ENCODE assay signal across 8 mouse cellular contexts in the genomic region with DNA sequence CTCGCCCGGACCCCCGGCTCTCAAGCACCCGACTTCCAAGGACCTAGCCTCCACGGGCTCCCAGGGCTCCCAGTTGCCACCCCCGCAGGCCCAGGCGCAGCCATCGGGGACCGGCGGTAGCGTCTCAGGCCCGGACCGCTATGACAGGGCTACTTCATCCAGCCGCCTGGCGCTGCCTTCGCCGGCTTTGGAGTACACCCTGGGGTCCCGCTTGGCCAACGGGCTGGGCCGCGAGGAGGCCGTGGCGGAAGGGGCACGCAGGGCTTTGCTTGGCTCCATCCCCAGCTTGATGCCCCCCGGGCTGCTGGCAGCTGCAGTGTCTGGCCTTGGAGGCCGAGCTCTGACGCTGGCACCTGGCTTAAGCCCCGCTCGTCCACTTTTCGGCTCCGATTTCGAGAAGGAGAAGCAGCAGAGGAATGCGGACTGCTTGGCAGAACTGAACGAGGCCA. TPM values are rescaled to one million over a fixed set of nuclear protein-coding genes. Genes with fewer than 3 reads are reported as not detected.
DNase-seq lines count a peak whose midpoint lies in the region; ATAC-seq and TF ChIP-seq lines count a peak whose summit lies in the region.

No protein-coding gene starts in this region.

- no peaks in the 10 kb centered on the region for H3K27me3 ChIP-seq in kidney, embryonic 16.5 days (ENCODE audit: insufficient read depth, low read length)
- H3K27me3 ChIP-seq in MEL (ENCODE audit: control insufficient read depth in 1 of 2, insufficient read depth in 2 of 2, low read length in 2 of 2): no peaks in the 10 kb centered on the region
- H3K27me3 ChIP-seq in hindbrain, embryonic 10.5 days (ENCODE audit: insufficient read depth, poor library complexity, severe bottlenecking): no peaks in the 10 kb centered on the region
- no peaks in the 10 kb centered on the region for H3K27me3 ChIP-seq in midbrain, embryonic 10.5 days (ENCODE audit: low read depth, poor library complexity, severe bottlenecking)

- peak overlapping the region; percentile 95 for H3K9ac ChIP-seq in kidney, embryonic 16.5 days (replicated peaks; ENCODE audit: low read length)
- H3K9ac ChIP-seq in MEL (ENCODE audit: control insufficient read depth, low read depth, low read length, poor library complexity, severe bottlenecking): peak overlapping the region; percentile 93

- no peaks in the 10 kb centered on the region for H3K9me3 ChIP-seq in kidney, embryonic 16.5 days (ENCODE audit: low read length)
- H3K9me3 ChIP-seq in MEL (replicated peaks; ENCODE audit: insufficient read depth, low read length): no peaks in the 10 kb centered on the region
- no peaks in the 10 kb centered on the region for H3K9me3 ChIP-seq in hindbrain, embryonic 10.5 days
- no peaks in the 10 kb centered on the region for H3K9me3 ChIP-seq in midbrain, embryonic 10.5 days (replicated peaks)

- no peak for TF ChIP-seq POLR2A in MEL (IDR thresholded peaks at IDR 0.05; ENCODE audit: control insufficient read depth in 1 of 2, insufficient read depth in 1 of 2, low read depth in 1 of 2, low read length in 2 of 2, poor library complexity in 1 of 2)
- no peak for TF ChIP-seq POLR2A in cortical plate, adult 2 months (IDR thresholded peaks at IDR 0.05; ENCODE audit: extremely low read depth, insufficient read depth, low read length)

- 6% methylated on average over 34 of the region's 34 CpGs for WGBS in kidney, embryonic 16.5 days
- 10% methylated on average over 34 of the region's 34 CpGs for WGBS in hindbrain, embryonic 10.5 days
- WGBS in midbrain, embryonic 10.5 days: 10% methylated on average over 34 of the region's 34 CpGs

- no peak for TF ChIP-seq CTCF in MEL (IDR thresholded peaks at IDR 0.05 in 2 of 3, conservative IDR thresholded peaks at IDR 0.05 in 1 of 3; ENCODE audit: control insufficient read depth in 1 of 3, insufficient read depth in 1 of 3, low read depth in 2 of 3, low read length in 3 of 3, poor library complexity in 1 of 3, severe bottlenecking in 1 of 3)
- TF ChIP-seq CTCF in cortical plate, adult 2 months (IDR thresholded peaks at IDR 0.05; ENCODE audit: extremely low read depth, insufficient read depth, low read length): no peak

- no peak for TF ChIP-seq RAD21 in MEL (IDR thresholded peaks at IDR 0.05; ENCODE audit: low read depth, low read length)

- peaks cover 30% of the 10 kb centered on the region for H3K79me2 ChIP-seq in MEL (ENCODE audit: control insufficient read depth, insufficient read depth, low read length, poor library complexity)

- 0 out of 2 replicates have a peak, but pooled peaks have one; percentile 3 for ATAC-seq in kidney, embryonic 16.5 days (ENCODE audit: low FRiP score, low TSS enrichment)
- ATAC-seq in inflammation-experienced regulatory T-cells, adult 6 months: no peak
- ATAC-seq in activated CD4-positive, CD25-positive, alpha-beta regulatory T cell, adult 4 months: no peak

- peak overlapping the region; percentile 97 for H3K27ac ChIP-seq in kidney, embryonic 16.5 days (ENCODE audit: low read length)
- H3K27ac ChIP-seq in MEL (ENCODE audit: control insufficient read depth, low read depth, low read length): peak overlapping the region; percentile 62
- H3K27ac ChIP-seq in cortical plate, adult 2 months (ENCODE audit: insufficient read depth, low read length): no peak overlapping the region
- peak overlapping the region; percentile 96 for H3K27ac ChIP-seq in hindbrain, embryonic 10.5 days
- H3K27ac ChIP-seq in midbrain, embryonic 10.5 days (replicated peaks): peak overlapping the region; percentile 96

- peaks cover 57% of the 10 kb centered on the region for H3K4me1 ChIP-seq in kidney, embryonic 16.5 days (ENCODE audit: insufficient read depth, low read length)
- peaks cover 5 to 21% of the 10 kb centered on the region in 2 experiments; a peak in 3 of 4 replicates for H3K4me1 ChIP-seq in MEL (ENCODE audit: control insufficient read depth in 1 of 2, insufficient read depth in 2 of 2, low read length in 2 of 2)
- no peaks in the 10 kb centered on the region for H3K4me1 ChIP-seq in cortical plate, adult 2 months (ENCODE audit: control insufficient read depth, insufficient read depth, low read length)
- H3K4me1 ChIP-seq in hindbrain, embryonic 10.5 days (replicated peaks): peaks cover 77% of the 10 kb centered on the region
- H3K4me1 ChIP-seq in midbrain, embryonic 10.5 days: peaks cover 72% of the 10 kb centered on the region

- TF ChIP-seq EP300 in MEL (IDR thresholded peaks at IDR 0.05; ENCODE audit: low read depth in 1 of 2, low read length in 2 of 2): no peak

- H3K4me3 ChIP-seq in kidney, embryonic 16.5 days (ENCODE audit: low read length): peak overlapping the region; percentile 86
- H3K4me3 ChIP-seq in MEL (ENCODE audit: control insufficient read depth in 1 of 2, insufficient read depth in 1 of 2, low read depth in 2 of 2, low read length in 2 of 2): peak overlapping the region; percentile 77 to 82
- peak overlapping the region; percentile 42 for H3K4me3 ChIP-seq in cortical plate, adult 2 months (ENCODE audit: insufficient read depth, low read length)
- H3K4me3 ChIP-seq in hindbrain, embryonic 10.5 days: peak overlapping the region; percentile 98
- H3K4me3 ChIP-seq in midbrain, embryonic 10.5 days: peak overlapping the region; percentile 98

- H3K36me3 ChIP-seq in kidney, embryonic 16.5 days (ENCODE audit: insufficient read depth, low read length): peaks cover 16% of the 10 kb centered on the region
- H3K36me3 ChIP-seq in MEL (ENCODE audit: control insufficient read depth in 1 of 2, insufficient read depth in 2 of 2, low read length in 2 of 2): peaks cover 0 to 15% of the 10 kb centered on the region in 2 experiments; a peak in 3 of 4 replicates
- peaks cover 34% of the 10 kb centered on the region for H3K36me3 ChIP-seq in hindbrain, embryonic 10.5 days
- H3K36me3 ChIP-seq in midbrain, embryonic 10.5 days: peaks cover 37% of the 10 kb centered on the region

- peak overlapping the region; percentile 98 for H3K4me2 ChIP-seq in kidney, embryonic 16.5 days (replicated peaks; ENCODE audit: low read depth, low read length)

- DNase-seq in kidney, postnatal 10 days: no peak
- peak; percentile 56 for DNase-seq in MEL (ENCODE audit: low read depth, low spot score)
- DNase-seq in hindbrain, embryonic 10.5 days (ENCODE audit: low spot score): peak; percentile 49
- peak; percentile 37 for DNase-seq in midbrain, embryonic 10.5 days (ENCODE audit: low spot score)

RNA-seq across cellular contexts. Expression of a gene that starts 0.8 kb away (rescaled TPM):
- polyA plus RNA-seq in kidney, embryonic 16.5 days (2015; fragmentation: Nextera tagmentation; extraction: Ambion mirVana): 21.4 and 23.5 TPM in 2 replicates
- 27.8 and 33.1 TPM in 2 replicates for total RNA-seq in MEL (2012; rRNA removed)
- 10 to 100 TPM in 1 of 2 experiments, not detected in 1; 41.1 TPM for polyA plus RNA-seq in MEL (2012; ENCODE audit: insufficient read depth in 1 of 2, insufficient read length in 2 of 2, low read depth in 1 of 2, low replicate concordance in 2 of 2, missing spikeins in 1 of 2)
- 27.2 and 28.5 TPM in 2 replicates for polyA plus RNA-seq in cortical plate, adult 2 months (2012; rRNA removed)
- 23.2 and 31.1 TPM in 2 replicates for polyA plus RNA-seq in hindbrain, embryonic 10.5 days (2016; fragmentation: Nextera tagmentation; extraction: Ambion mirVana)
- 21.4 and 23.5 TPM in 2 replicates for polyA plus RNA-seq in midbrain, embryonic 10.5 days (2016; fragmentation: Nextera tagmentation; extraction: Ambion mirVana)
- polyA plus RNA-seq in inflammation-experienced regulatory T-cells, adult 6 months (2017; shearing (Covaris generic)): 1 to 10 TPM; 1.1 to 2.6 (median 1.9) TPM
- polyA plus RNA-seq in activated CD4-positive, CD25-positive, alpha-beta regulatory T cell, adult 4 months (2017; shearing (Covaris generic)): 1 to 10 TPM; 2.0 to 3.0 TPM

RNA-seq across cellular contexts. Expression of a gene that starts 13.6 kb away (rescaled TPM):
- polyA plus RNA-seq in kidney, embryonic 16.5 days (2015; fragmentation: Nextera tagmentation; extraction: Ambion mirVana): 3.3 and 4.0 TPM in 2 replicates
- total RNA-seq in MEL (2012; rRNA removed): 0.95 and 1.2 TPM in 2 replicates
- polyA plus RNA-seq in MEL (2012; ENCODE audit: insufficient read depth in 1 of 2, insufficient read length in 2 of 2, low read depth in 1 of 2, low replicate concordance in 2 of 2, missing spikeins in 1 of 2): 1 to 10 TPM in 1 of 2 experiments, not detected in 1; 6.5 TPM
- 49.7 and 50.8 TPM in 2 replicates for polyA plus RNA-seq in cortical plate, adult 2 months (2012; rRNA removed)
- polyA plus RNA-seq in hindbrain, embryonic 10.5 days (2016; fragmentation: Nextera tagmentation; extraction: Ambion mirVana): 4.1 and 5.0 TPM in 2 replicates
- polyA plus RNA-seq in midbrain, embryonic 10.5 days (2016; fragmentation: Nextera tagmentation; extraction: Ambion mirVana): 4.0 and 4.1 TPM in 2 replicates
- polyA plus RNA-seq in inflammation-experienced regulatory T-cells, adult 6 months (2017; shearing (Covaris generic)): 1 to 10 TPM; 2.1 to 2.7 (median 2.6) TPM
- 1 to 10 TPM; 2.2 to 2.8 TPM for polyA plus RNA-seq in activated CD4-positive, CD25-positive, alpha-beta regulatory T cell, adult 4 months (2017; shearing (Covaris generic))

RNA-seq across cellular contexts. Expression of a gene that starts 17.5 kb away (rescaled TPM):
- polyA plus RNA-seq in kidney, embryonic 16.5 days (2015; fragmentation: Nextera tagmentation; extraction: Ambion mirVana): not detected in 2 replicates
- not detected in 2 replicates for total RNA-seq in MEL (2012; rRNA removed)
- polyA plus RNA-seq in MEL (2012; ENCODE audit: insufficient read depth in 1 of 2, insufficient read length in 2 of 2, low read depth in 1 of 2, low replicate concordance in 2 of 2, missing spikeins in 1 of 2): not detected
- 2.8 and 3.3 TPM in 2 replicates for polyA plus RNA-seq in cortical plate, adult 2 months (2012; rRNA removed)
- polyA plus RNA-seq in hindbrain, embryonic 10.5 days (2016; fragmentation: Nextera tagmentation; extraction: Ambion mirVana): 0.09 TPM in 1 of 2 replicates, not detected in the other
- polyA plus RNA-seq in midbrain, embryonic 10.5 days (2016; fragmentation: Nextera tagmentation; extraction: Ambion mirVana): 0.07 and 0.16 TPM in 2 replicates
- polyA plus RNA-seq in inflammation-experienced regulatory T-cells, adult 6 months (2017; shearing (Covaris generic)): not detected
- polyA plus RNA-seq in activated CD4-positive, CD25-positive, alpha-beta regulatory T cell, adult 4 months (2017; shearing (Covaris generic)): under 1 TPM in 1 of 2 experiments, not detected in 1; 0.31 TPM

RNA-seq across cellular contexts. Expression of a gene that starts 18.7 kb away (rescaled TPM):
- polyA plus RNA-seq in kidney, embryonic 16.5 days (2015; fragmentation: Nextera tagmentation; extraction: Ambion mirVana): 0.35 and 0.75 TPM in 2 replicates
- not detected in 2 replicates for total RNA-seq in MEL (2012; rRNA removed)
- not detected for polyA plus RNA-seq in MEL (2012; ENCODE audit: insufficient read depth in 1 of 2, insufficient read length in 2 of 2, low read depth in 1 of 2, low replicate concordance in 2 of 2, missing spikeins in 1 of 2)
- polyA plus RNA-seq in cortical plate, adult 2 months (2012; rRNA removed): not detected in 2 replicates
- 0.07 TPM in 1 of 2 replicates, not detected in the other for polyA plus RNA-seq in hindbrain, embryonic 10.5 days (2016; fragmentation: Nextera tagmentation; extraction: Ambion mirVana)
- 0.09 TPM in 1 of 2 replicates, not detected in the other for polyA plus RNA-seq in midbrain, embryonic 10.5 days (2016; fragmentation: Nextera tagmentation; extraction: Ambion mirVana)
- not detected for polyA plus RNA-seq in inflammation-experienced regulatory T-cells, adult 6 months (2017; shearing (Covaris generic))
- polyA plus RNA-seq in activated CD4-positive, CD25-positive, alpha-beta regulatory T cell, adult 4 months (2017; shearing (Covaris generic)): under 1 TPM in 1 of 2 experiments, not detected in 1; 0.16 TPM

RNA-seq across cellular contexts. Expression of a gene that starts 19.5 kb away (rescaled TPM):
- polyA plus RNA-seq in kidney, embryonic 16.5 days (2015; fragmentation: Nextera tagmentation; extraction: Ambion mirVana): 34.0 and 35.6 TPM in 2 replicates
- total RNA-seq in MEL (2012; rRNA removed): 108 and 122 TPM in 2 replicates
- polyA plus RNA-seq in MEL (2012; ENCODE audit: insufficient read depth in 1 of 2, insufficient read length in 2 of 2, low read depth in 1 of 2, low replicate concordance in 2 of 2, missing spikeins in 1 of 2): 100 to 1,000 TPM in 1 of 2 experiments, not detected in 1; 226 TPM
- polyA plus RNA-seq in cortical plate, adult 2 months (2012; rRNA removed): 113 and 118 TPM in 2 replicates
- polyA plus RNA-seq in hindbrain, embryonic 10.5 days (2016; fragmentation: Nextera tagmentation; extraction: Ambion mirVana): 45.9 and 57.2 TPM in 2 replicates
- 40.3 and 45.7 TPM in 2 replicates for polyA plus RNA-seq in midbrain, embryonic 10.5 days (2016; fragmentation: Nextera tagmentation; extraction: Ambion mirVana)
- 10 to 100 TPM in 1 of 3 experiments, 1 to 10 TPM in 2; 8.2 to 12.2 (median 9.2) TPM for polyA plus RNA-seq in inflammation-experienced regulatory T-cells, adult 6 months (2017; shearing (Covaris generic))
- polyA plus RNA-seq in activated CD4-positive, CD25-positive, alpha-beta regulatory T cell, adult 4 months (2017; shearing (Covaris generic)): 10 to 100 TPM in 1 of 2 experiments, 1 to 10 TPM in 1; 10.0 to 10.3 TPM

Comparison
In these comparisons a context has a peak if more than half of its experiments do, and no peak if none do; other contexts are left out.
1. H3K4me3 ChIP-seq: peak in every context shown above with its lines; median percentile 98 in hindbrain, embryonic 10.5 days; 98 in midbrain, embryonic 10.5 days; 86 in kidney, embryonic 16.5 days; 80 in MEL; 42 in cortical plate, adult 2 months.